Mouse (Mus musculus) MEL (cell line): Measurements from ENCODE around the gene Prss33. TPM values are rescaled to one million over a fixed set of nuclear protein-coding genes. Genes with fewer than 3 reads are reported as not detected.

ENCODE experiments used
- DNase-seq: peaks from one replicate; pipeline ENCODE4 v3.0.0; 2011; ENCODE audit warnings: low read depth, low spot score
- H3K27ac ChIP-seq: 2 replicates; pipeline ENCODE4 v1.5.1; 2012; ENCODE audit warnings: low read depth, mild to moderate bottlenecking, control low read depth, low read length, moderate library complexity; ENCODE audit not compliant: control insufficient read depth
- H3K27me3 ChIP-seq, 2 experiments: fragments of 150-350 bp in 1 of 2; sonication (generic) in 1 of 2; 2 replicates each; pipeline ENCODE4 v1.6.1; 2012; ENCODE audit warnings: low read length in 2 of 2, mild to moderate bottlenecking in 2 of 2, improper control_type of control experiment in 1 of 2, moderate library complexity in 1 of 2; ENCODE audit not compliant: insufficient read depth in 2 of 2, control insufficient read depth in 1 of 2
- H3K36me3 ChIP-seq, 2 experiments: 2 replicates each; pipeline ENCODE4 v1.6.1; 2012 to 2014; ENCODE audit warnings: low read length in 2 of 2, improper control_type of control experiment in 1 of 2, inconsistent platforms in 1 of 2, mild to moderate bottlenecking in 1 of 2; ENCODE audit not compliant: insufficient read depth in 2 of 2, control insufficient read depth in 1 of 2
- H3K4me1 ChIP-seq, 2 experiments: fragments of 150-350 bp in 1 of 2; sonication (generic) in 1 of 2; 2 replicates each; pipeline ENCODE4 v1.6.1; 2012; ENCODE audit warnings: low read length in 2 of 2, improper control_type of control experiment in 1 of 2, mild to moderate bottlenecking in 1 of 2; ENCODE audit not compliant: insufficient read depth in 2 of 2, control insufficient read depth in 1 of 2
- H3K4me3 ChIP-seq, 2 experiments: fragments of 150-350 bp in 1 of 2; sonication (generic) in 1 of 2; 2 replicates each; pipeline ENCODE4 v1.5.1; 2012; ENCODE audit warnings: low read depth in 2 of 2, low read length in 2 of 2, mild to moderate bottlenecking in 2 of 2, moderate library complexity in 2 of 2, control low read depth in 1 of 2, improper control_type of control experiment in 1 of 2; ENCODE audit not compliant: control insufficient read depth in 1 of 2, insufficient read depth in 1 of 2
- H3K79me2 ChIP-seq: 2 replicates; pipeline ENCODE4 v1.6.1; 2012; ENCODE audit warnings: mild to moderate bottlenecking, low read length, moderate library complexity; ENCODE audit not compliant: control insufficient read depth, poor library complexity, insufficient read depth
- H3K9ac ChIP-seq: 2 replicates; pipeline ENCODE4 v1.6.1; 2012; ENCODE audit warnings: low read depth, mild to moderate bottlenecking, control low read depth, low read length, moderate library complexity; ENCODE audit not compliant: control insufficient read depth, poor library complexity, severe bottlenecking
- H3K9me3 ChIP-seq: fragments of 150-350 bp; sonication (generic); replicated peaks from 2 replicates; pipeline ENCODE4 v1.6.1; 2012; ENCODE audit warnings: mild to moderate bottlenecking, low read length, improper control_type of control experiment, moderate library complexity; ENCODE audit not compliant: insufficient read depth
- BHLHE40 ChIP-seq: IDR thresholded peaks from 2 replicates; pipeline ENCODE4 v1.6.1; 2012; ENCODE audit warnings: low read depth, mild to moderate bottlenecking, inconsistent platforms, low read length, improper control_type of control experiment, borderline replicate concordance
- CHD1 ChIP-seq: IDR thresholded peaks from 2 replicates; pipeline ENCODE4 v1.6.1; 2012; ENCODE audit warnings: low read depth, mild to moderate bottlenecking, inconsistent platforms, low read length, improper control_type of control experiment
- CHD2 ChIP-seq: IDR thresholded peaks from 2 replicates; pipeline ENCODE4 v1.6.1; 2011; ENCODE audit warnings: low read length, improper control_type of control experiment
- CTCF ChIP-seq, 3 experiments: IDR thresholded peaks in 2 of 3; conservative IDR thresholded peaks in 1 of 3; 2 replicates each; pipeline ENCODE4 v1.5.1; 2011 to 2012; ENCODE audit warnings: low read length in 3 of 3, low read depth in 2 of 3, mild to moderate bottlenecking in 2 of 3, improper control_type of control experiment in 1 of 3, inconsistent platforms in 1 of 3, mixed read lengths in 1 of 3, moderate library complexity in 1 of 3; ENCODE audit not compliant: control insufficient read depth in 1 of 3, insufficient read depth in 1 of 3, poor library complexity in 1 of 3, severe bottlenecking in 1 of 3
- E2F4 ChIP-seq: IDR thresholded peaks from 2 replicates; pipeline ENCODE4 v1.6.1; 2011; ENCODE audit warnings: low read depth, low read length, improper control_type of control experiment, borderline replicate concordance
- ELF1 ChIP-seq: IDR thresholded peaks from 2 replicates; pipeline ENCODE4 v1.6.1; 2014; ENCODE audit warnings: low read depth, mild to moderate bottlenecking, inconsistent platforms, low read length, improper control_type of control experiment, moderate library complexity
- EP300 ChIP-seq, 2 experiments: IDR thresholded peaks; 2 replicates each; pipeline ENCODE4 v1.6.1; 2011; ENCODE audit warnings: improper control_type of control experiment in 2 of 2, low read length in 2 of 2, low read depth in 1 of 2, mild to moderate bottlenecking in 1 of 2
- ETS1 ChIP-seq: IDR thresholded peaks from 2 replicates; pipeline ENCODE4 v1.6.1; 2012; ENCODE audit warnings: low read depth, mild to moderate bottlenecking, inconsistent platforms, low read length, improper control_type of control experiment, moderate library complexity
- GABPA ChIP-seq: IDR thresholded peaks from 2 replicates; pipeline ENCODE4 v1.6.1; 2012; ENCODE audit warnings: low read depth, mild to moderate bottlenecking, inconsistent platforms, low read length, improper control_type of control experiment, moderate library complexity
- GATA1 ChIP-seq: IDR thresholded peaks from 2 replicates; pipeline ENCODE4 v1.6.1; 2011; ENCODE audit warnings: low read depth, low read length, improper control_type of control experiment
- HCFC1 ChIP-seq: IDR thresholded peaks from 2 replicates; pipeline ENCODE4 v1.6.1; 2012; ENCODE audit warnings: low read depth, mild to moderate bottlenecking, inconsistent platforms, low read length, improper control_type of control experiment, moderate library complexity
- JUND ChIP-seq: IDR thresholded peaks from 2 replicates; pipeline ENCODE4 v1.6.1; 2011; ENCODE audit warnings: low read depth, mild to moderate bottlenecking, improper control_type of control experiment, low read length
- KAT2A ChIP-seq: conservative IDR thresholded peaks from 2 replicates; pipeline ENCODE4 v1.6.1; 2012; ENCODE audit warnings: low read depth, low read length, improper control_type of control experiment, inconsistent platforms
- MAFK ChIP-seq: IDR thresholded peaks from 2 replicates; pipeline ENCODE4 v1.6.1; 2011; ENCODE audit warnings: low read depth, mild to moderate bottlenecking, low read length, improper control_type of control experiment, borderline replicate concordance
- MAX ChIP-seq: IDR thresholded peaks from 2 replicates; pipeline ENCODE4 v1.6.1; 2011; ENCODE audit warnings: low read length, improper control_type of control experiment
- MAZ ChIP-seq: IDR thresholded peaks from 2 replicates; pipeline ENCODE4 v1.6.1; 2012; ENCODE audit warnings: low read depth, mild to moderate bottlenecking, inconsistent platforms, low read length, improper control_type of control experiment
- MEF2A ChIP-seq: IDR thresholded peaks from 2 replicates; pipeline ENCODE4 v1.6.1; 2014; ENCODE audit warnings: low read depth, mild to moderate bottlenecking, inconsistent platforms, low read length, improper control_type of control experiment; ENCODE audit not compliant: poor library complexity, insufficient replicate concordance, severe bottlenecking; ENCODE audit errors: extremely low read depth
- MYB ChIP-seq: IDR thresholded peaks from 2 replicates; pipeline ENCODE4 v1.6.1; 2011; ENCODE audit warnings: mild to moderate bottlenecking, low read depth, low read length, improper control_type of control experiment
- MYC ChIP-seq: IDR thresholded peaks from 2 replicates; pipeline ENCODE4 v1.6.1; 2011; ENCODE audit warnings: low read depth, mild to moderate bottlenecking, low read length, improper control_type of control experiment, moderate library complexity
- NELFE ChIP-seq: IDR thresholded peaks from 2 replicates; pipeline ENCODE4 v1.6.1; 2011; ENCODE audit warnings: low read depth, low read length, improper control_type of control experiment
- NRF1 ChIP-seq: IDR thresholded peaks from 2 replicates; pipeline ENCODE4 v1.6.1; 2014; ENCODE audit warnings: low read depth, mild to moderate bottlenecking, inconsistent platforms, low read length, improper control_type of control experiment, moderate library complexity; ENCODE audit not compliant: poor library complexity, insufficient read depth, severe bottlenecking
- POLR2A ChIP-seq, 2 experiments: IDR thresholded peaks; 2 replicates each; pipeline ENCODE4 v1.6.1; 2011 to 2012; ENCODE audit warnings: low read length in 2 of 2, mild to moderate bottlenecking in 2 of 2, control low read depth in 1 of 2, improper control_type of control experiment in 1 of 2, low read depth in 1 of 2, moderate library complexity in 1 of 2; ENCODE audit not compliant: control insufficient read depth in 1 of 2, insufficient read depth in 1 of 2, poor library complexity in 1 of 2
- POLR2AphosphoS2 ChIP-seq: IDR thresholded peaks from 2 replicates; pipeline ENCODE4 v1.6.1; 2011; ENCODE audit warnings: low read length, improper control_type of control experiment
- POLR2AphosphoS5 ChIP-seq: IDR thresholded peaks from 2 replicates; pipeline ENCODE4 v1.6.1; 2012; ENCODE audit warnings: low read depth, borderline replicate concordance, mild to moderate bottlenecking, inconsistent platforms, low read length, moderate library complexity, mixed read lengths
- RCOR1 ChIP-seq: IDR thresholded peaks from 2 replicates; pipeline ENCODE4 v1.6.1; 2012; ENCODE audit warnings: low read depth, mild to moderate bottlenecking, inconsistent platforms, low read length, improper control_type of control experiment
- SIN3A ChIP-seq: IDR thresholded peaks from 2 replicates; pipeline ENCODE4 v1.6.1; 2012; ENCODE audit warnings: low read length, improper control_type of control experiment, inconsistent platforms
- SMC3 ChIP-seq: IDR thresholded peaks from 2 replicates; pipeline ENCODE4 v1.6.1; 2011; ENCODE audit warnings: low read depth, low read length, improper control_type of control experiment
- TAL1 ChIP-seq: IDR thresholded peaks from 2 replicates; pipeline ENCODE4 v1.6.1; 2012; ENCODE audit warnings: mild to moderate bottlenecking, inconsistent platforms, low read length, moderate library complexity, mixed read lengths
- TCF12 ChIP-seq: IDR thresholded peaks from 2 replicates; pipeline ENCODE4 v1.6.1; 2014; ENCODE audit warnings: low read depth, mild to moderate bottlenecking, inconsistent platforms, low read length, improper control_type of control experiment, moderate library complexity
- UBTF ChIP-seq: IDR thresholded peaks from 2 replicates; pipeline ENCODE4 v1.6.1; 2012; ENCODE audit warnings: low read depth, mild to moderate bottlenecking, inconsistent platforms, low read length, improper control_type of control experiment, moderate library complexity, borderline replicate concordance; ENCODE audit not compliant: insufficient read depth
- USF2 ChIP-seq, 2 experiments: IDR thresholded peaks; 2 replicates each; pipeline ENCODE4 v1.6.1; 2011 to 2012; ENCODE audit warnings: improper control_type of control experiment in 2 of 2, low read length in 2 of 2, borderline replicate concordance in 1 of 2, inconsistent platforms in 1 of 2, low read depth in 1 of 2, mild to moderate bottlenecking in 1 of 2; ENCODE audit not compliant: insufficient read depth in 1 of 2
- ZC3H11A ChIP-seq: IDR thresholded peaks from 2 replicates; pipeline ENCODE4 v1.6.1; 2012; ENCODE audit warnings: low read depth, mild to moderate bottlenecking, inconsistent platforms, low read length, improper control_type of control experiment
- ZMIZ1 ChIP-seq: IDR thresholded peaks from 2 replicates; pipeline ENCODE4 v1.6.1; 2012; ENCODE audit warnings: low read depth, mild to moderate bottlenecking, inconsistent platforms, low read length, improper control_type of control experiment, moderate library complexity
- ZNF384 ChIP-seq: IDR thresholded peaks from 2 replicates; pipeline ENCODE4 v1.6.1; 2012; ENCODE audit warnings: low read depth, mild to moderate bottlenecking, inconsistent platforms, low read length, improper control_type of control experiment
- polyA plus RNA-seq, 2 experiments: library from polyadenylated mRNA; stranded (reverse) in 1 of 2; unstranded in 1 of 2; fragments of >175 nt in 1 of 2; fragments of >200 nt in 1 of 2; gene quantifications; 2 replicates each; pipeline versions ENCODE4 v1.2.1 to v1.2.4; 2012; ENCODE audit warnings: low replicate concordance in 2 of 2, low read depth in 1 of 2; ENCODE audit not compliant: insufficient read length in 2 of 2, insufficient read depth in 1 of 2, missing spikeins in 1 of 2
- total RNA-seq: library from RNA; depleted of rRNA; stranded (reverse); fragments of 300-350 nt; gene quantifications from 2 replicates; pipeline ENCODE4 v1.2.3, GENCODE M21; 2012

The Prss33 gene
- total and polyA plus RNA-seq, 3 experiments: 0.08 to 1.0 TPM; not detected in 1

GRCm38 (mm10) chr17:23850853-23851749 is 15.2 kb upstream of the Prss33 start:
- peaks cover 0 to 2% of the 10 kb centered on the region in 2 experiments; a peak in 2 of 4 replicates for H3K36me3 ChIP-seq
- H3K9me3 ChIP-seq: no peaks in the 10 kb centered on the region
- H3K27ac ChIP-seq: peak overlapping the region; percentile 64
- peak overlapping the region; percentile 31 to 33; a peak in 3 of 4 replicates for H3K4me3 ChIP-seq
- peaks cover 2 to 4% of the 10 kb centered on the region in 2 experiments for H3K4me1 ChIP-seq
- peak overlapping the region; percentile 48 for H3K9ac ChIP-seq
- peak; percentile 86 for DNase-seq
- H3K27me3 ChIP-seq: no peaks in the 10 kb centered on the region
- no peaks in the 10 kb centered on the region for H3K79me2 ChIP-seq
- TF ChIP-seq POLR2A (IDR thresholded peaks at IDR 0.05; ENCODE audit: control insufficient read depth in 1 of 2, insufficient read depth in 1 of 2, low read depth in 1 of 2, low read length in 2 of 2, poor library complexity in 1 of 2): peak in 1 of 2 experiments; percentile 74; a peak in 2 of 4 replicates
- peak; percentile 26; the same call in 1 of the 2 replicates for TF ChIP-seq BHLHE40
- TF ChIP-seq SMC3: peak; percentile 56
- no peak for TF ChIP-seq POLR2AphosphoS5
- no peak for TF ChIP-seq MAFK
- 0 out of 2 replicates have a peak, but pooled peaks have one; percentile 16 for TF ChIP-seq ZNF384
- no peak for TF ChIP-seq ZMIZ1
- no peak for TF ChIP-seq GABPA
- TF ChIP-seq E2F4: no peak
- no peak for TF ChIP-seq JUND
- peak; percentile 51; the same call in 1 of the 2 replicates for TF ChIP-seq ELF1
- no peak for TF ChIP-seq MEF2A
- TF ChIP-seq MYC: peak; percentile 81; the same call in 1 of the 2 replicates
- TF ChIP-seq CHD2: no peak
- peak; percentile 73; the same call in 1 of the 2 replicates for TF ChIP-seq GATA1
- no peak; the same call in 1 of the 2 replicates for TF ChIP-seq KAT2A
- no peak for TF ChIP-seq UBTF
- no peak for TF ChIP-seq RCOR1
- TF ChIP-seq MYB: no peak
- TF ChIP-seq NELFE: peak; percentile 62
- no peak for TF ChIP-seq ZC3H11A
- no peak for TF ChIP-seq TAL1
- TF ChIP-seq ETS1: peak; percentile 52
- TF ChIP-seq NRF1: peak; percentile 71
- peak; percentile 60 for TF ChIP-seq HCFC1
- TF ChIP-seq TCF12: no peak
- TF ChIP-seq SIN3A: peak; percentile 26; the same call in 1 of the 2 replicates
- TF ChIP-seq EP300 (IDR thresholded peaks at IDR 0.05; ENCODE audit: low read depth in 1 of 2, low read length in 2 of 2): peak in 1 of 2 experiments; percentile 45; a peak in 2 of 4 replicates
- TF ChIP-seq USF2 (IDR thresholded peaks at IDR 0.05; ENCODE audit: borderline replicate concordance in 1 of 2, insufficient read depth in 1 of 2, low read depth in 1 of 2, low read length in 2 of 2): no peak
- TF ChIP-seq MAZ: no peak
- no peak for TF ChIP-seq CHD1
- peak; percentile 37; the same call in 1 of the 2 replicates for TF ChIP-seq POLR2AphosphoS2
- TF ChIP-seq CTCF (IDR thresholded peaks at IDR 0.05 in 2 of 3, conservative IDR thresholded peaks at IDR 0.05 in 1 of 3; ENCODE audit: control insufficient read depth in 1 of 3, insufficient read depth in 1 of 3, low read depth in 2 of 3, low read length in 3 of 3, poor library complexity in 1 of 3, severe bottlenecking in 1 of 3): peak; percentile 65 to 84 (median 65)
- TF ChIP-seq MAX: peak; percentile 42; the same call in 1 of the 2 replicates
